Mouse (Mus musculus): ENCODE results near the gene H2al1a.
"Not testable (repeated sequence)": the region's sequence is repeated elsewhere in the genome, so short reads cannot be mapped to it uniquely, and the experiment has no call there.

H2al1a gene

GRCm38 (mm10) chrX:11298957-11299356, at the start of gene H2al1a:
H2al1a (plus strand) TSS chrX:11299257.
- not testable (repeated sequence) for DNase-seq

GRCm38 (mm10) chrX:11250155-11250554, 48.9 kb upstream of the H2al1a start:
- peak in 1 of 2 experiments; percentile 25 for DNase-seq

- DNase-seq: peak; percentile 5
These were observed 45.0 kb upstream of the H2al1a start for GRCm38 (mm10) chrX:11254062-11254461.

- peak; percentile 5 to 18 for DNase-seq
These were observed 44.4 kb upstream of the H2al1a start for GRCm38 (mm10) chrX:11254521-11255207.

GRCm38 (mm10) chrX:11255564-11256360, 43.3 kb upstream of the H2al1a start:
- no peak for DNase-seq

GRCm38 (mm10) chrX:11264918-11265317, 34.1 kb upstream of the H2al1a start:
- no peak for DNase-seq

GRCm38 (mm10) chrX:11267791-11268190, 31.3 kb upstream of the H2al1a start:
- peak; percentile 21 to 28 for DNase-seq

- DNase-seq: no peak
These were observed 30.0 kb upstream of the H2al1a start for GRCm38 (mm10) chrX:11269074-11269473.

GRCm38 (mm10) chrX:11273190-11273589, 25.9 kb upstream of the H2al1a start:
- DNase-seq: no peak

- peak in 1 of 2 experiments; percentile 2 for DNase-seq
These were observed 22.0 kb upstream of the H2al1a start for GRCm38 (mm10) chrX:11277083-11277482.

- DNase-seq: no peak
These were observed 18.3 kb upstream of the H2al1a start for GRCm38 (mm10) chrX:11280741-11281140.

GRCm38 (mm10) chrX:11288306-11288882, 10.7 kb upstream of the H2al1a start:
- peak; percentile 7 to 13 for DNase-seq

- no peak for DNase-seq
These were observed 9.8 kb upstream of the H2al1a start for GRCm38 (mm10) chrX:11289244-11289643.

- not testable (repeated sequence) for DNase-seq
These were observed 3.1 kb downstream of the H2al1a start, which contains the start of gene H2al1b for GRCm38 (mm10) chrX:11302132-11302531. H2al1b (plus strand) TSS chrX:11302432.

- not testable (repeated sequence) for DNase-seq
These were observed 6.3 kb downstream of the H2al1a start, which contains the start of gene H2al1c for GRCm38 (mm10) chrX:11305355-11305754. H2al1c (plus strand) TSS chrX:11305655.

- not testable (repeated sequence) for DNase-seq
These were observed 9.5 kb downstream of the H2al1a start, which contains the start of gene H2al1d for GRCm38 (mm10) chrX:11308524-11308923. H2al1d (plus strand) TSS chrX:11308824.

GRCm38 (mm10) chrX:11311634-11312033, 12.6 kb downstream of the H2al1a start, which contains the start of gene H2al1e:
H2al1e (plus strand) TSS chrX:11311934.
- not testable (repeated sequence) for DNase-seq

GRCm38 (mm10) chrX:11314858-11315257, 15.8 kb downstream of the H2al1a start, which contains the start of gene H2al1f:
H2al1f (plus strand) TSS chrX:11315158.
- not testable (repeated sequence) for DNase-seq

GRCm38 (mm10) chrX:11317956-11318355, 18.9 kb downstream of the H2al1a start, which contains the start of gene H2al1g:
H2al1g (plus strand) TSS chrX:11318256.
- not testable (repeated sequence) for DNase-seq

GRCm38 (mm10) chrX:11321192-11321591, 22.1 kb downstream of the H2al1a start, which contains the start of gene H2al1h:
H2al1h (plus strand) TSS chrX:11321492.
- DNase-seq: not testable (repeated sequence)

GRCm38 (mm10) chrX:11324359-11324758, 25.3 kb downstream of the H2al1a start, which contains the start of gene H2al1i:
H2al1i (plus strand) TSS chrX:11324659.
- DNase-seq: not testable (repeated sequence)

- DNase-seq: not testable (repeated sequence)
These were observed 28.5 kb downstream of the H2al1a start, which contains the start of gene H2al1j for GRCm38 (mm10) chrX:11327522-11327921. H2al1j (plus strand) TSS chrX:11327822.

- no peak for DNase-seq
These were observed 46.7 kb downstream of the H2al1a start for GRCm38 (mm10) chrX:11345762-11346161.
